Mouse (Mus musculus) gastrocnemius, postnatal 10 days (tissue): Measurements from ENCODE around the gene Acoxl. TPM values are rescaled to one million over a fixed set of nuclear protein-coding genes. Genes with fewer than 3 reads are reported as not detected.

Experiments used
- DNase-seq: peaks from one replicate; pipeline ENCODE4 v3.0.0; 2021; ENCODE audit warnings: mixed read lengths
- total RNA-seq, 2 experiments: library from RNA; stranded (reverse); gene quantifications; 2 replicates each; pipeline ENCODE4 v1.2.3; 2021

Gene Acoxl
- total RNA-seq, 2 experiments from 2014 or later = 0.11 to 0.14 TPM

GRCm38 (mm10) chr2:127960579-127960978 lies 121.9 kb downstream of the Acoxl start:
- DNase-seq = no peak

GRCm38 (mm10) chr2:127961154-127961553 lies 122.5 kb downstream of the Acoxl start:
- peak; percentile 63 for DNase-seq

GRCm38 (mm10) chr2:127961802-127962433 lies 123.2 kb downstream of the Acoxl start:
- peak; percentile 33 for DNase-seq

GRCm38 (mm10) chr2:127968944-127969343 lies 130.3 kb downstream of the Acoxl start:
- DNase-seq = no peak

GRCm38 (mm10) chr2:127976276-127976675 lies 137.6 kb downstream of the Acoxl start:
- no peak for DNase-seq

GRCm38 (mm10) chr2:127978601-127979230 lies 140.0 kb downstream of the Acoxl start:
- DNase-seq = no peak

GRCm38 (mm10) chr2:127982610-127983009 lies 143.9 kb downstream of the Acoxl start:
- DNase-seq = no peak

- DNase-seq = no peak
These were observed 144.6 kb downstream of the Acoxl start for GRCm38 (mm10) chr2:127983301-127983700.

- DNase-seq = no peak
These were observed 145.3 kb downstream of the Acoxl start for GRCm38 (mm10) chr2:127983981-127984380.

GRCm38 (mm10) chr2:127987706-127988105 lies 149.0 kb downstream of the Acoxl start:
- DNase-seq = no peak

GRCm38 (mm10) chr2:127990856-127991479 lies 152.3 kb downstream of the Acoxl start:
- no peak for DNase-seq

- no peak for DNase-seq
These were observed 153.0 kb downstream of the Acoxl start for GRCm38 (mm10) chr2:127991656-127992055.

GRCm38 (mm10) chr2:128008662-128009423 lies 170.2 kb downstream of the Acoxl start:
- DNase-seq = no peak

GRCm38 (mm10) chr2:128014613-128015012 lies 175.9 kb downstream of the Acoxl start:
- DNase-seq = no peak

- no peak for DNase-seq
These were observed 176.9 kb downstream of the Acoxl start for GRCm38 (mm10) chr2:128015602-128016001.

GRCm38 (mm10) chr2:128020039-128020907 lies 181.6 kb downstream of the Acoxl start:
- no peak for DNase-seq

- no peak for DNase-seq
These were observed 182.2 kb downstream of the Acoxl start for GRCm38 (mm10) chr2:128020908-128021193.

GRCm38 (mm10) chr2:128023855-128024254 lies 185.2 kb downstream of the Acoxl start:
- DNase-seq = no peak

GRCm38 (mm10) chr2:128027696-128028095 lies 189.0 kb downstream of the Acoxl start:
- DNase-seq = no peak

- no peak for DNase-seq
These were observed 191.3 kb downstream of the Acoxl start for GRCm38 (mm10) chr2:128029968-128030367.

GRCm38 (mm10) chr2:128032111-128032510 lies 193.4 kb downstream of the Acoxl start:
- DNase-seq = no peak

- no peak for DNase-seq
These were observed 194.8 kb downstream of the Acoxl start for GRCm38 (mm10) chr2:128033503-128033902.
